Mouse (Mus musculus) erythroblast, embryonic 14.5 days (primary cell): ENCODE data around the gene Trex1.

Experiments
- GATA1 ChIP-seq: IDR thresholded peaks from 2 replicates; pipeline ENCODE4 v1.6.1; 2012; ENCODE audit warnings: low read length, inconsistent platforms, mixed read lengths
- TAL1 ChIP-seq: IDR thresholded peaks from 3 replicates; pipeline ENCODE4 v1.6.1; 2012; ENCODE audit warnings: low read length, inconsistent platforms, mixed read lengths

GRCm38 (mm10) chr9:109046306-109046705 is 13.2 kb downstream of the Trex1 start:
- TF ChIP-seq GATA1 (no peak), TAL1 (no peak)
